Mouse (Mus musculus): ENCODE results near the gene Hist1h2ab.

DNA sequence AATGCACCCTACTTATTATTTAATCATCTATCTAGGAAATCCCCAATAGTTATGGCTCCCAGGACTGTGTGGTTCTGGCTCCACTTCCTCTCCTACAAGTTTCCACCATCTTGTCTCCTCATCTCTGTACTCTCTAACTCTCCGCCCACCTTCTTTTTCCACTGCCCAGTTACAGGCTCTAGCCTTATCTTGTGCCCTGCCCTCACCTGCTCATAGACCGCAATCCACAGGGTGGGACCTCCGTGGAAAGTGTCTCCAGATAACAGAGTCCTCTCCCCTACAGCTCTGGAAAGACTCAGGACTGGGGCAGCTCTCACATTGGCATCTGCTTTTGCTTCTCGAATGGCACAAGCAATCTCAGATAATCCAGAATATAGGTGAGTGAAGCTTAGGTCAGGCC is 28.1 kb downstream of the Hist1h2ab start:
- no peak for TF ChIP-seq HCFC1 (IDR thresholded peaks at IDR 0.05; ENCODE audit: borderline replicate concordance, insufficient read depth, low read length)
- TF ChIP-seq ZNF384 (IDR thresholded peaks at IDR 0.05; ENCODE audit: low read depth, low read length) = no peak
